Mouse (Mus musculus) MEL-GATA-1-ER (cell line): Measurements from ENCODE around the gene Tbcd.

Source experiments
- DNase-seq: peaks from one replicate; pipeline ENCODE4 v3.0.0-alpha.2; 2012; ENCODE audit warnings: low read depth; ENCODE audit errors: extremely low read depth

The Tbcd gene

DNA sequence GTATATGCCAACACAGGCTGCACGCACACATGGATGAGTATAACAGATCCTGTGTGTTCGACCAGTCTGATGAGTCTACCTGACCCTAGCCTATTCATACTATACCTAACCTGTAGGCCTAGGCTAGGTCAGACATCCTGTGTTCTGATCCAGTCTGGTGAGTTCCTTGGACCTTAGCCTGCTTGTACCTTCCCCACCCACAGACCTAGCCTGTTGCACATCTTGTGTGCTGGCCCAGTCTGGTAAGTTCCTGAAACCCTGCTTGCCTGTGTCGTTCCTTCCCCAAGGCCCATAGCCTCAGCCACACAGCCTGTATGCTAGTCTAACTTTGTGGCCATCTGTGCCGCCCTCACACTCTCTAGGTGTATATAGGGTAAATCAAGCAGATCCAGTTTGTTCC, 112.5 kb downstream of the Tbcd start:
- DNase-seq: no peak

DNA sequence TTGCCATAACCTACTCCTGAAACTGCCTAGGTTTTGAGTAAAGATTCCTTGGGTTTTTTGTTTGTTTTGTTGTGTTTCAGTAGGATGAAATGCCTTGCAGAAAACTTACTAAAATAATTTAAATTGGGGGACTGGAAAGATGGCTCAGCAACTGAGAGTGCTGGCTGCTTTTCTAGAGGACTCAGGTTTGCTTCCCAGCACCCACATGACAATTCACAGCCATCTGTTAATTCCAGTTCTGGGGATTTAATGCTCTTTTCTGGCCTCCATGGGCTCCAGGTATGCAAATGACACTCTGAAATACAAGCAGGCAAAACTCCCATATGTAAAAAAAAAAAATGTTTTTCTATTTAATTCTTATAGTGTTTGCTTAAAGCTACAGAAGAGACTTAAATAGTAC, 130.1 kb downstream of the Tbcd start:
- DNase-seq: no peak

DNA sequence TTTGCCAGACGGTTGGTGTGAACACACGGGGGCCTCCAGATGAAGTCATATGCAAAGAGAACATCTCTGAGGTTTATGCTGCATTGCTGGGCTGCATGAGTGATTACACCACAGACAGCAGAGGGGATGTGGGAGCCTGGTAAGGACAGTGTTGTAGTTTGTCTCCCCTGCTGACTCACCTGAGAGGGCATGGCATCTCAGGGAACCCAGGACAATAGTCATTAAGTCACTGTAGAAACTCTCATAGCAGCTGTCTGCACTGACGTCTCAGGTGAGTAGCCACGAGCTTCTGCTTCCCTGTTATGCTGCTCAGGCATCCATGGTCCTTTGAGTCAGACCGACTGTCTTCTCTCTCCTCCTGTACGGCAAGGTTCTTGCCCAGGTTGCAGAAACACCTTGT, 145.5 kb downstream of the Tbcd start:
- no peak for DNase-seq

DNA sequence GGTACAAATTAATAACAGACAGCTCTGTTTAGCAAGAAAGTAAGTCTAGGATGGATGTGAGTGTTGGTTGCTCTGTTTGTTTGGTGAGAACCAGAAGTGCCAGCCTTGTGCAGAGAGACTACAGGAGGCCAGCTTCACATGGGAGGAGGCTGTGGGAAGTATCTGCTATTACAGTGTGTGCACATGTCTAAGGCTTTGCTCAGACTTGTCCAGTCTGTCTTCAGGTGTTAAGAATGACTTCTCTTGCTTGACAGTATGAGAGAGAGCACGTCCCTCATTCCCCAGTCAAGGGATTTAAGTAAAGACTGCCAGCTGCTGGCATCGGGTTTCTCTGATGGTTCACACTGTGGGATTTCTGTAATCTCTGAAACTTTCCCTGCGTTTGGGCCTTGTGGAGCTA, 149.7 kb downstream of the Tbcd start:
- no peak for DNase-seq

DNA sequence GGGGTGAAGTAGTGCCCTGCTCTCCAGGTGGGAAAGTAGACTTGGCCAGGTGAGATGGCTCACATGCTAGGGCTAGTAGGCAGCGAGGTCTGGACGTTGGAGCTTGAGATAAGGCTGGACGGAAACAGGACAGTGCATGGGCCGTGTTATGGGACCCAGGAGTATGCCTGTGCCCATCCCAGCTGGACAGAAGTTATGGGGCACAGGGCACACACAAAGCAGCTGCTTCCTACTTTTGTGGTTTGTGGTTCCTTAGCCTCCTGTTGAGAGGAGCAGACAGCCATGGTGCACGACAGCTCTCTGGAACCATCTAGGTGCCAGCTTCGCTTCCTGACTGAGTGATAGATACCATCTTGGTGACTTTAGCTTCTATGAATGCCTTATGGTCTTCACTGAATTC, 153.9 kb downstream of the Tbcd start:
- no peak for DNase-seq

DNA sequence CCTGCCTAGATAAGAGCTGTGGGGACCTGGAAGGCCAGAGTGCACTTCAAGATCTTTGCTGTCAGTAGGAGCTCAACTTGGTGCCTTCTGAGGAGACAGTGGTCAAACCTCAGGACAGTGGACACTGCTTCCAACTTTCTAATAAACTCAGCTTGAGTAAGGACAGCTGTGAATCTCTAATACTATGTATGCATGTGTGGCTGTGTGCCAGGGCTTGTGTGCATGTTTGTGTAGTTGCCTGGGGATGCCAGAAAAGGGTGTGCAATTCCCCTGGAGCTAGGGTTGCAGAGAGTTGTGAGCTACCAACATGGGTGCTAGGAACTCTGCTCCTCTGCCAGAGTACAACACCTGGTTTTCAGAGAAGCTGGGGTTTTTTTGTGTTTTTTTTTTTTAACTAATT, 159.2 kb downstream of the Tbcd start:
- DNase-seq: no peak

DNA sequence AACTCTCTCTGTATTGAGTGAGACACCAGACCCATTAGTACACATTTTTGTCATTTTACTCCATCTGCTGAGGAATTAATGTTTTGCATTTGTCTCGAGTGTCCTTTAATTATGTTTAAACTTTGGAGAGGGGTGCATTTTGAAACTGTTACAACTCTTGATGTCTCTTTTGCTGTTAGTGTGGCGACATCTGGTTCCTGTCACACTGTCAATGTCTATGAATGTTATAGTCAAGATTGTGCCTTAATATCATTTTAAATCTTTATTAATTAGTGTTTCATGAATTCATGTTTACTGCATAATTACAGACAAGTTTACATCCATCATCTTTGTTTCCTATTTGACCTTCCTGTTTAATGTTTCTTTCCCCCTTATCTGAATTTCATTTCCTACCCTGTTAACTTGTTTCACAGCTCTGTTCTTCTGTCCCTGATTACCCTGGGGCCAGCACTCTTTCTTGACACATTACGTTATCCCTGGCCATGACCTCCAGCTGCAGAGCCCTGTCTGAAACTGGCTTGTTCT, 164.3 kb downstream of the Tbcd start:
- no peak for DNase-seq

DNA sequence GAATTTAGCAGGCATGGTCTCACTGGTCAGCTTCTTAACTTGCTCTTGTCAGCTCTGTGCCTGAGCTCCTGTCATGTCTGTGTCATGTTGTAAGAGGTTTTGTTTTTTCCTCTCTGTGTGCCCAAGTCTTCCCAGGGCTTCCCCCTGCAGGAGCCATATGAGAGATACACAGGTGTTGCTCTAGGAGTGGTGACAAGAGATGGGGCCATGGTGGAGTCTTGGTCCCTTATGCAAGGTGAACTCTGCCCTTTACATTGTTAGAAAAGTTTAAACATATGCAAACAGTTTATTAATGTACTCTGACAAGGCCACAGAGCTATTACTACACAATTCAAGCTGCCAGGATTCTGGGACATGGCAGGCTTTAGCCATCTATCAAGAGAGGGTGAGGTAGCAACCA, 164.8 kb downstream of the Tbcd start:
- no peak for DNase-seq

DNA sequence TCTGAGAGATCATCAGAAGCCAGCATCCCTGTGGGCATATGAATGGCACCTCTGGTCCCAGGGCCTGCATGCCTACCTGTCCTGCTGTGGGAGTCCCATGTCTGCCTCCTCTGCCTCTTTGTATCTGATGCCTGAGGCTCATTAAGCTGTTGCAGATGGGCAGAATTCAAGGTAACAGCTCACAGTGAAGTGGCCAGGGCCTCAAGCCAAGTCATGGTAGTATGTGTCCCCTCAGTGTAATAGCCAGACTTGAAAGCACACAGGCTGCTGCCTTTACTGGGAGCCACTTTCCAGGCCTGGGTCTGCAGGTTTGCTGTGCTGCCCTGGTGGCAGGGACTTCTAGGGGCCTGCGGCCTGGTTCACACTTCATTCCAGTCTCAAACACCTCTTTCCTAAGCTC, 165.6 kb downstream of the Tbcd start:
- DNase-seq: no peak

DNA sequence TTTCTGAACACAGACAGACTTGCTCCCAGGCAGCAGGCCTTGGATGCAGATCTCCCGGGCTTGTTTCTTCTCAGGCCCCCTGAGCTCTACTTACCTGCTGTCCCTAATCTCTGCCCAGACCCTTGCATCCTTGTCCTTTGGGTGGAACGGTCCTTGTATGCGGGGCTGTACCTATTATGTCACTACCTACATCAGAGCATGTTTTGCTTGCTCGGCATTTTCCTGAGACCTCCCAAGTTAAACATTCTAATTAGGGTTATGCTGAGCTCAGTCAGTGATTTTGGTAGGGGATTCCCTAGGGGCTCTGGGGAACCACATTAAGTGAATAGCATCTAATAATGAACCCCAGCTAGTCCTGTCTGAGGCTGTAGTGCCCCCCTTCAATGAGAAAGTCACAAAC, 173.3 kb downstream of the Tbcd start:
- no peak for DNase-seq

DNA sequence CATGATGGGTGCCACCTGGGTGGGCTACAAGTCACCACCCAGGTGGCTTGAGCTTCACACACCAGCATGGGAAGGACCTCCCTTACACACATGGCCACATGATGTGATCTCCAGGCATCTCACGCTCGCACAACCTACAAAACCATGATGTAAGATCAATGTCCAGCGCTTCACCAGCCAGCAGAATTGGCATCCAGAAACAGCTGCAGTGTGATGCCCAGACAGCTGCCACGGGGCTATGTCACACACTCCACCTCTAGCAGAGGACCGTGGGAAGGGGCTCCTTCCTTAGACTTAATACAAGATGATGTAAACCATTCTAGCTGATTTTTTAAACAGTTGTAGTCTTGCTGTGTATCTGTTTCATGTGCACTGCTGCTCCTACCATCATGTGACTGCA, 175.8 kb downstream of the Tbcd start:
- DNase-seq: no peak

DNA sequence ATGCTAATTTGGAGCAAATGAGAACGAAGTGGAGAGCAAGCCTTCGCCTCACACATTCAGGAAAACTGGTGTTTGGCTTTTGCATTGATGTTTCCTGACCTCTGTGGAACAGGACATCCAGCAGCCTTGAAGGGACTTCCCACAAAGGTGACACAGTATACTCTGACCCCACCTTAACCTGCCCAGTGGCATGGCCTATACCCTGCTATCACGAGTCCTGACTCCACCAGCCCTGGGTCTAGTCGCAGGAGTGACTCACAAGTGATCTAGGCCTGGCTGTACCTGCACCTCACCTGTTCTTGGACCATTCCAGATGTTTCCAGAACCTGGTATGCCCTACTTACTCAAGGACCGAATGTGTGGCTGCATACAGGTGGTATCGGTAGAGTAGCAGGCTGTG, 177.8 kb downstream of the Tbcd start:
- DNase-seq: no peak

DNA sequence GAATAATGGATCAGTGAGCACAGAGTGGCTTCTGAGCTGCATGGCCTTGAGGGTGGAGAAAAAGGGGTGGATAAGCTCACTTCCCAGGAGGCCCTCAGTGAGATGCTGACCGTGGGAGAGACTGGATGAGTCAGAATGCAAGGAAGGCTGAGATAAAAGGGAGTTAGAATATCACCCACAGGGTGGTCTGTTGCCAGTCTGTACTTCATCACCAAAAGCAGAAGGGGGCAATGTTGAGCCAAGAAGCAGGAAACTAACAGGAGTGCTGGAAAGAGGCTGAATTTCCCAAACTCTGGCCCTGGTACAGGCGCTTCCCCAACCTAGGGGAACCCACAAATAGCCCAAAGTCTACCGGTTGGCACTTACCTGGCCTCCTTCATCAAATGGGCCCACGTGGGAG, 178.7 kb downstream of the Tbcd start:
- DNase-seq: no peak

DNA sequence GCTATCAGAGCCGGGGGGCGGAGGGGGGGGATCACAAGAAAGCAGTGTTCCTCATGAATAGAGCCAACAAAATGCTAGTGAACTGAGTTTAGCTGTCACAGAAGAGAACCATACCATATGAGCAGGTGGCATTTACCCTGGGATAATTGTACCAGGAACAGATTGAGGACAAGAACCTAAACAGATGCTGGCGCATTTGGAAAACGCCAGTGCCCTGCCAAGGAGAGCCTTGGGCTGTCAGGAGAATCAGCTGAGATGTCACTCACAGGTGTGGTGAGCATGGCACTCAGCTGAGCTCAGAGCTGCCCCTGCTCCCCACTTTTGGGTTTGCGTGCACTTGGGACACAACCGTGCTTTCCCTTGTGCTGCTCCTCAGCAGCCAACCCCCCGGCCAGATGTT, 179.7 kb downstream of the Tbcd start:
- DNase-seq: no peak

DNA sequence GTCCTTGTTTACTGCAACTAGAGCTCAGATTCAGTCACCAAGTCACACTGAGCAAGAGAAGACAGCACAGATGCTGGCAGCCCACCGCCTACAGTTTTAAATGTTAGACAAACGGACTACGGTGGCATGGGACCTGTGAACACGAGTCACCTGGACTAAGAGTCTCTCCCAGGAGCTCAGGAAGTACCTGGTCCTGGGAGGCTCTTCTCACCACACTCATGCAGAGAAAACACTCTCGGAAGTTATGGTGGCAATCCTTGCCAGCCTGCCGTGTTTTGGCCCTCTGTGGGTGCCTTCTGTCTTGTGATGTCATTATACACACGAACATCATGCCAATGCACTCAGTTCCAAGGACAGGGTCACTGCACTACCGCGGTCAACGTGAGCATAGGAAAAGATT, 184.9 kb downstream of the Tbcd start:
- DNase-seq: no peak

DNA sequence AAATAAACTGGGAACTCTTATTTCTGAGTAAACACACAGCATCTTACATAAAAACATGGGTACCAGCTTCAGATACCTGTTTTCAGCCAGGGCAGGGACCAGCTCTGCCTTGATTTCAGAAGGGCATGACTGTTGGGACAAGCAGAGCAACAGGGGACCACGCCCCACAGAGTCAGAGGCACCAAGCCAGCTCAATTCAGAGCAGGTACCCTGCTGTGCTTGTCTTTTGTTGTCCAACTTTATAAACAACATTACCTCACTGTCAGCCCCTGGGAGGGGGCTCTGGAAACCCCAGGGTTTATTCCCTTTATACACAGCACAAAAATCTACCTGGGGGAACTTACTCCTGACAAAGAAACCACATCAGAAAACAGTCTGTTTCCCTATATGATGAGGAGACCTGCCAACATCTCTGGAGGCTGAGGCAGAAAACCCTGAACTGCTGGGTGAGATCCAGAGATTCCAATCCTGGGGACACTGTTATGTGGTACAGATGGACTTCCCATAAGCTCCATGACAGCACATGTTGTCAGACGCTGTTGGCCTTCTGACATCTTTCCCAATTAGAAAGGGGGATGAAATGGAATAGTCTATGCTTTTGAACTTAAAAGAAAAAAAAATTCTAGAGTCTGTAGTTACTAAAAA, 189.9 kb downstream of the Tbcd start:
- DNase-seq: no peak

DNA sequence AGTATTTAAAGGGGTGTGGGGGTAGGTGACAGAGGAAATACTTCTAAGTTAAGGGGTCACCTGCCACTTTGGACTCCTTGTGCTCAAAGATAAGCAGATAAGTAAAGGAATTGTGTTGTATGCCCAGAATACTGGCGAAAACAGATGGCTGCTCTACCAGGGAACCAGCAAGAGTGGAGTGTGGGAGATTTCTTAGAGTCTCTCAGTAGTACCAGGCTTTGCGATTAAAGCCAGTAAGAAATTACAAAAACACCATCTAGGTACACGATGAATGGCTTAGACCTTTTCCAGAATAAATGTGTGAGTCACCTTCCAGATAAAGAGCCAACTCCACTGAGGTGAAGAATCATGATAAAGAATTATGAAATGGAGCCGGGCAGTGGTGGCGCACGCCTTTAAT, 193.6 kb downstream of the Tbcd start:
- no peak for DNase-seq

DNA sequence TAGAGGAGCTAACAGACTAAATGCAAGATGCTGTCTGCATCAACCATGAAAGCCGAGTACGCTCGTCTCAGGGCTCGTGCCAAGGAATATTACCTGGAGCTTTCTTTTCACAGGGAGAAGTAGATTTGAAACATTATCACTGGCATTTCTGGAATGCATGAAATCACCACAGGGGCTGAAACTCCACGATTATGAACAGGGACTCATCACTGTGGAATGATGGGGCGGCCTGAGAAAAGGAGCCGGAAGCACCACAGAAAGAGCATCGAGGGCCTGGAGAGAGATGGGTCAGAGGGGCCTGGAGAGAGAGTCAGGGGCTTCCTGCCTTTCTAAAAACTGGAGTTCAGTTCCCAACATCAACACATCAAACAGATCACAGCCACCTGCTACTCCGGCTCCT, 195.6 kb downstream of the Tbcd start:
- DNase-seq: no peak

DNA sequence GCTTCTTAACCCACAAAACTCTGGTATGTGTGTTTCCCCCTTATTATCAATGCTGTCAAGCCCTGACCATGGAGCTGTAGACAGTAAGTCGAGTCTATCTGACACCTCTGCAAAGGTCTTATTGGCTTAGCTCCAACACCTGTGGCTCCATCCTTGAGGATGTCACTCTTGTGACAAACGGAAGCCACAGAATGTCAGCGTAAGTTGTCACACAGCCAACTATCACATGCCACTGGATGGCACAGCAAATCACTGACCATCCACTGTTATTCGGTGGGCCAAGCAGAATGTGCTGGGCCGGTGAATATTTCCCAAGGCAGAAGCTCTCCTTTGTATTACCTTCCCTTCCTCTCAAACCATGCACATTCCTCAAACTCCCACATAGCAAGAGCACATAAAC, 196.4 kb downstream of the Tbcd start:
- DNase-seq: no peak

DNA sequence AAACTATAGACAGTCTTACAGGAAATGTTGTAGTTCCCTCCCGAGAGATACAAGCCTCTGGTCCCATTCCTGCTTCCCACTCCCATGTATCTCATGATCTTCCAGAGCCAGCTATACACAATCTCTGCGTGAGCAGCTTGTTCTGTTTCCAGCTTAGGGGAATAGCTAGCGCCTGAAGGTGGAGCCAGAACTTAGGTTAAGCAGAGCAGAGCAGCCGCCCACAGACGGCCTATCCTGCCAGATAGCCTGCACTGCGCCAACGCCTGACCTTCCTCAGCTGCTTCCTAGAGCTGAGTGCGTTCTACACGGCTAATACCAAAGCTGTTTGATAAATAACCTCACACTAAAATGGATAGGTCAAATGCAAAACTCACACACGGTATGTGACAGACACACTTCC, 198.2 kb downstream of the Tbcd start:
- no peak for DNase-seq

DNA sequence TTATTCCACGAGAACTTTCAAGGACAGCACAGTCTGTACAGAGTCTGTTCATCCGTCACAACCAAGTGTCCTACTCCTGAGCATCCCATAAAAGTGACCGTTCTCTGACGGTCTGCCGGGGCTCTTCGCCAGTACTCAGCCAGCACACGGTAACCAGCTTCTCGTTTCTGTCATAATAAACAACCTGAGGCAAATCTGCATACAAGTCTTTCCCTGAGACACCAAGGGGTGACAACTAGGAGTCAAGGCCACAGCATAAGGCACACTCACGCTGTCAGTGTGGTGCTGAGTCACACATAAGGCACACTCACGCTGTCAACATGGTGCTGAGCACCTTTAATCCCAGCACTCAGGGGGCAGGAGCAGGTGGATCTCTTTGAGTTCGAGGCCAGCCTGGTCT, 198.9 kb downstream of the Tbcd start:
- no peak for DNase-seq

DNA sequence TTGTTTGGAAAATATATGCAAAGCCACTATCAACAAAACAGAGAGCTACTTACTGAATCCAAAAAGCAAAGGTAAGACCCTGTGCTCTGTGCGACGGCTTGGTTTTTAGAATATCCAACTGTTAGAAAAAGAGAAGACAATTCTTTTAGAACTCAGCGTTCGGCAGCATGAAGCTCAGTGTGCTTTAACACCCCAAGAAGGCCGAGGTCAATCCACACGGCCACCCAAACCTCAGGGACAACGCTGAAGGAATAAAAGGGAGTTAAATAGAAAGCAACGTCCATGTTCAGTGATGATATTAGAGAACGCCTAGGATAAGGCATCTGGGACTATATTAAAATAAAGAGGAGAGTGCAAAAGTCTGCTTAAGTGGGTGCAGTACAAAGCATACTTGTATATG, 199.8 kb downstream of the Tbcd start:
- no peak for DNase-seq

DNA sequence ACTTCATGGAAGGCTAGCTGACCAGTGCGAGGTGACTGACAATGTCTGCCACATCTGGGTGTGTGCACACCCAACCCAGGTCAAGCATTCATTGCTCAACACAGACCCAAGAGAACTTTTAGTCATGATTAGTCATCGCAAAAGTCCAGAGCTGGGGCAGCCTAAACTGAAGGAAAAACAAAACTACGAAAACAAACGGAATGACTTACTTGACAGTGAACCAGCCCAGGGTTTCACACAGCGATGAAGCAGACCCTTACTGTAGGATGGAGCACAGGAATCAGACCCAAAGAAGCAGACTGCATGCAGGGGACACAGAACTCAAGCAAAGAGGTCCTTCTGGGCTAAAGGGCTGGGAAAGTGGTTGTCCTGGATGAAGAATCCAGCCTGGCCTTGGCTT, 200.2 kb downstream of the Tbcd start:
- DNase-seq: no peak
